Mouse (Mus musculus) Muller cell, postnatal 12 days (primary cell): ENCODE results near the gene Ovol1.

Source experiments
- DNase-seq: peaks from one replicate; pipeline ENCODE4 v3.0.0-alpha.2; 2015; ENCODE audit errors: inconsistent ontology term

The Ovol1 gene

DNA sequence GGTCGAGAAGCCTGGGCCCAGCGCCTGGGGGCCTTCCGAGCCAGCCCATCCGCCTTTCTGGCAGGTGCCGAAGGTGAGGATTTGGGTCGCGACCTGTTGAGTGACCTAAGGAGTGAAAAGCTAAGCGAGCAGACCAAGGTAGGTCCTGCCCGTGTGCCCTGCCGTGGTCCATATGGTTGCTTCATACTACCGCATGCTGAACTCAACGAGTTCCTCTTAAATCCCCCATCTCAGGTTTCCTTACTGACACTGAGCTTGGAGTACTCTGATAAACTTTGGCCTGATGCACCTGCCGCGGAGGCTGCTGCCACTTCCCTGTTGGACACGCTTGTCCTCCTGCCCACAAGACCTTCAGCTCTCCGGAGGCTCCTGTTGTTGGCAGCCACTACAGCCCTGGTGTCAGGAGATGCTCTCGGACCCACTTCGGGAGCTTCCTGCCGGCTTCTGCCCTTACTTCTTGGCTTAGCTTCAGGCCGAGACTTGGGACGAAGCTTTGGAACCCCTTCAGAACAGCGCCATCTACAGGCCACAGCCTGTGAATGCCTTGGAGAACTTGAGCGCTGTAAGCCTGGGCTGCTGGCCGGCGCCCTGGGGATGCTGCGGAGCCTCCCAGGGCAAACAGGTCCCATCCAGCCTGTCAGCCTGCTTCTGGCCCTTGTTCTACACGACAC is 8.2 kb upstream of the Ovol1 start:
- peak; percentile 79 for DNase-seq

DNA sequence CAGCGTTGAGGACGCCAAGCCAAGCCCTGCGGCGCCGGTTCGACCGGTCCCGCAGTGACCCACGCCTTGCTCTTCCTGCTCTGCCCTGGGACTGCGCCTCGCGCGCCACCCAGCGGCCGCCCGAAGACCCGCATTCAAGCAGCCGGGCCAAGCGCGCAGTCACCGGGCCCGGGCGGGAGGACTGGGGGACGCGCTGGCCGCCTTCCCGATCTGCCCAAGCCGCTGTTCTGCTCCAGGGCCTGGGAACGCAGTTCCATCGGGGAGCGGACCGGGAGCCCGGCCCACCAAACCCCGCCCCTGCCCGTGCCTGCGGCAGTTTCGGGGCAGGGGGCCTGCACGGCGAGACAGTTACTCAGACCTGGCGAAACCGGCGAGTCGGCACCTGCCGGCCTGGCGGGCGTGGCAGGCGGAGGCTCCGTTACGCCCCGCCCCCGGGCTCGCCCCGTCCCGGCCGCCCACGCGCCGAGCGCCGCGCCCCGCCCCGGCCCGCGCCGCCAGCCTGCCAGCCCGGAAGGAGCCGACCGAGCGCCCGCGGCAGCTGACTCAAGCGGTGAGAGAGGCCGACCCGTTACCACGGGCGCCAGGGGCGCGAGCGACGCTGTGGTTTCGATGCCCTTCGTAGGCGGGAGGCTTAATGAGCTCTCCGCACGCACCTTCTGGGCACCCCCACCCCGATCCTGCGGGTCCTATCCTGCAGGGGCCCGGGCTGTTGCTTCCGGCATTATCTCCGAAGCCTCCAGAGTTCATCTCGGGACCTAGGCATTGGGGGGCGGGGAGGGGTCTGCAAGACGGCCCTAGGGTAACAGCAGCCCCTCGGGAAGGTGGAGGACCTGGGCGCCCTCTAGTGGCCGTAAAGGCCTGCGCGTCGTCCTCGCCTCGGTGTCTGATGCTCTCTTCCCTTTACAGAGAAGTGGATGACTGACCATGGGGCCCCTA is 7.4 kb upstream of the Ovol1 start, which contains the start of gene Ap5b1:
Gene Ap5b1 (plus strand): TSS at position 492 of the 936 bp plus-strand sequence.
- DNase-seq: peak; percentile 95

- no peak for DNase-seq
Measured at GRCm38 (mm10) chr19:5567180-5567533, 6.7 kb upstream of the Ovol1 start.

GRCm38 (mm10) chr19:5566316-5566715 is 5.9 kb upstream of the Ovol1 start:
- DNase-seq: no peak

DNA sequence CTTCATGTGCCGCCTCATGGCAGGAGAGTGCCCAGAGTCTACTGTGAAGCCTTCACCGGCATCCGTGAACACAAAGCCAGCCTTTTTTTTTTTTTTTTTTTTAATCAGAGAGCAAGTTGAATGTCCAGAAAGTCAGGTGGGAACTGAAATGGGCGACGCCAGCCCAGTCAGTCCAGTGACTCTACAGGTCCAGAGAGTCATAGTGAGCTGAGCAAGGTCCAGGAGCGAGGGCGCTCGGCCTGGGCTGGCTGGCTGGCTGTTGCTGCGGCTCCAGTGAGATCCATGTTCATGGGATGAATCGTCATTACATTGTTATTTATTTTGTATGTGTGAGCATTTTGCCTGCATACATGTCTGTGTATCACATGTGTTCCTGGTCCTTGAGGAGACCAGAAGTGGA is 2.3 kb upstream of the Ovol1 start:
- no peak for DNase-seq

DNA sequence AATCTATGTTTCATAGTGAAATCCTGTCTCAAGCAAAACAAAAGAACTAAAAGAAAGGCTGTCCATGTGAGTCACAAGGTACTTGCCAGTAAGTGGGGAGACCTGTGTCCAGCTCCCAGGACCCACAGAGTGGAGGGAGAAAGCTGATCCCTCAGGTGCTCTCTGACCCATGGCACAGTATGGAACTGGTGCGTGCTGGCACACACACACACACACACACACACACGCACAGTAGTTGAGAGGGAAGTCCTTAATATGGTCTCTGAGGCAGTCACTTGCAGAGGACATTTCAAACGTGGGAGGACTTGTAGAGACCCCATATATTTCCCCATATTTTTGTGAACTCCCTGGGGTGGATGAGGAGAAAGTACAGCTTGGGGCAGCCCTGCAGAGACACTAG is 1.4 kb upstream of the Ovol1 start:
- DNase-seq: no peak

DNA sequence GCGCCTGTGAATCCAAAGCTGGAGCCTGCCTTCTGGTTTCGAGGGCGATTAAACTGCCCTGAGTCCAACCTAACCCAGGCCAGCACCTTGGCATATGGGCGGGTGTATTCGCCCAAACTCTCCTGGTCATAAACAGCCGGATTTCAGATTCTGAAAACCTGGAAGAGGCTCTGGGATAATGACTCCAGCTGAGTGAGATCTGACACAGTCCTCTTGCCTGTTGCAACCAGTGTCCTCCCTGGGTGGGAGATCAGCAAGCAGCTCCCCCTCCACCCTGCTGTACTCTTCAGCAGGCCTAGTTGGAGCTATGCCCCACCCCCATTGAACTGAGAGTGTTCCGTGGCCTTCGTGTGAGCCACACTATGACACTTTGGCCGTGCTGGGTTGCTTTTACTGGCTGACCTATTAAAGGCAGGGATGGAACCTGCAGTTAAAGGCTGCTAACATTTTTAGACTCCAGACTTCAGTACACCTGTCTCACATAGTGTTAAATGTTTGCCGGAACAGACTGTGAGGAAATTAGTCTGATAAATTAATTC is 875 bp upstream of the Ovol1 start:
- DNase-seq: no peak

GRCm38 (mm10) chr19:5559631-5560456 is 602 bp downstream of the Ovol1 start:
- DNase-seq: peak; percentile 15

DNA sequence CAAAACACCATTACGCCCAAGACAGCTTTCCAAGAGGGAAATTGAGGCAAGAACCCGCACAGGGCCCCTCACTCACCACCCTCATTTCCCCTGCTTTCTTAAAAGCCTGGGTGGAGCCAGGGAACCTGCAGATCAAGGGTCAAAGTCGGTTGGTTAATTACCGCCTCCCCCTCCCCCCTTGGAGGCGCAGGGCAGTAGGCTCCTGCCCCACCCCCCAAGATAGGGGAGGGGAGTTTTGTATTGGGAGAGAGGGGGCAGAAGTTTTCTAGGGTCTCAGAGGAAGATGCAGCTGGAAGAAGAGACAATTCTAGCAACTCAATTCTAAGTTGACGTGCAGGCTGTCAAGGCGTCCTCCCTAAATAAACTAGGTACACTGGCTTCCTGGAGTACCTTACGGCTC is 1.2 kb downstream of the Ovol1 start:
- no peak for DNase-seq

DNA sequence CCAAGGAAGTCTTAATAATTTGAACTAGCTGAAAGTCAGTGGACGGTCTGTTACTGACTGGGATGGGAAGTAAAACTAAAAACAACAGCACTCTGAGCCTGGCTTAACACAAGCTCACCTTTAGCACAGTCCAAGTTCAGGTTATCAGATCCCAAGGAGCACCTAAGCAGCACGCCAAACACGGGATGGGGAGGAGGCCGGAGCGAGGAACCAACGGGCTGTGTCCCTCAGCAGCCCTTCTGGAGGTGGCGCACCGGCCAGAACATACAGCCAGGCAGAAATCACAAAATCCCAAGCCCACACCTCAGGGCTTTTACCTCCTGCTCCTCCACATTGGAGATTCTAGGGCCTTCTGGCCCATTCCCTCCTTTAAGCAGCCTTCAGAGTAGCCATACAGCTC is 1.7 kb downstream of the Ovol1 start:
- no peak for DNase-seq

GRCm38 (mm10) chr19:5558169-5558568 is 2.3 kb downstream of the Ovol1 start:
- no peak for DNase-seq

- DNase-seq: no peak
Measured at GRCm38 (mm10) chr19:5554212-5554611, 6.2 kb downstream of the Ovol1 start.

DNA sequence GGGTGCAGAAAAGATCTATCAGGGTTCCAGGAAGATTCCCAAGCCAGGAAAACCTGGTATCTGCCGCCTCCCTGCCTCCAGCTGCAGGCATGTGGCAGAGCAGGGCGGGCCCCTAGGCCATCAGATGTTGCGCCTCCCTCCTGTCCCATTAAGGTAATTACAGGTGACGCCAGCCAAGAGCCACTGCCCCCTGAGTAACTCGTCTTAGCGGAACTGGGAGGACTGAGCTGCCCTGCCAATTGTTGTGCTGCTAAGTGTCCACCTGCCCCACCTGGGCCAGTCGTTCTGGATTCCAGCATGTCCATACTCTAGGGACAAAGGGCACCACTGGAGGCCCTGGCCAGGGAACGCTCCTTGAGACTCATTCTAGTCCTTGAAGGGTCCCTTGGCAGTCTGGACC is 6.6 kb downstream of the Ovol1 start:
- DNase-seq: no peak

- no peak for DNase-seq
Measured at GRCm38 (mm10) chr19:5547471-5548056, 12.9 kb downstream of the Ovol1 start.

- DNase-seq: no peak
Measured at GRCm38 (mm10) chr19:5544031-5544430, 16.4 kb downstream of the Ovol1 start.

- DNase-seq: no peak
Measured at GRCm38 (mm10) chr19:5543362-5543761, 17.1 kb downstream of the Ovol1 start.

DNA sequence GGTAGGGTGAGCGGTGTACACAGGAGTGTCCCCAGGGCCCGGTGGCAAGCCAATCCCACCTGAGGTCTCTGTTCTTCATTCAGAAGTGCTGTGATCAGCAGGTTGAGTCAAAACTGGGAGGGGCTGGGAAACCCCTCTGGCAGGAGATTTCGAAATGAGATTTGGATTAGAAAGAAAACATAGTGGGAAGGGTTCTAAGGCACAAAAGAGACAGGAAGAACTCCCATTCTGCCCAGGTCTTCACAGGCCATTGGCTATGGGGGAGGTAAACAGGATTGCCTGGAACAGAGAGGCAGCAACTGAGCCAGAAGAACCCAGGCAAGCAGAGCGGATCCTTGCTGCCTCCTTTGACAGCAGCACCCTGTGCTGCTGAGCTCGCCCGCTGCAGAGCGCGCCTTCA is 21.7 kb downstream of the Ovol1 start:
- no peak for DNase-seq

DNA sequence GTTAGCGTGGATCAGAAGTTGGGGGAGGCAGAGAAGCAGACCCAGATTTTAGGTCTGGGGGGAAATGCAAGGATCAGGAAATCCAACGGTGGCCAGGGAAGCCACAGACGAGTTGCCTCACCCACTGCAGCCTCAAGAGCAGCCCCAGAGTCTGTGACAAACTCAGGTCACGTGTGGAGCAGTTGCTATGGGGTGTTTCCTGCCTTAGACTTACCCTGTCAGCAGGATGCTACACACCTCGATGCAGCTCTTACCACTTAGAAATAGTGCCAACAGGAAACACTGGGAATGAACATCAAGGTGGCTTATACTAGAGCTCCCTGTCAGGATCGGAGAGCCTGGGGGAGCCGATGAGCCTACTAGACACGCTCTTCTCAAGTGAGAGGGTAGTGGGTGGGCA is 27.9 kb downstream of the Ovol1 start:
- DNase-seq: no peak

- no peak for DNase-seq
Measured at GRCm38 (mm10) chr19:5530138-5530524, 30.3 kb downstream of the Ovol1 start.

DNA sequence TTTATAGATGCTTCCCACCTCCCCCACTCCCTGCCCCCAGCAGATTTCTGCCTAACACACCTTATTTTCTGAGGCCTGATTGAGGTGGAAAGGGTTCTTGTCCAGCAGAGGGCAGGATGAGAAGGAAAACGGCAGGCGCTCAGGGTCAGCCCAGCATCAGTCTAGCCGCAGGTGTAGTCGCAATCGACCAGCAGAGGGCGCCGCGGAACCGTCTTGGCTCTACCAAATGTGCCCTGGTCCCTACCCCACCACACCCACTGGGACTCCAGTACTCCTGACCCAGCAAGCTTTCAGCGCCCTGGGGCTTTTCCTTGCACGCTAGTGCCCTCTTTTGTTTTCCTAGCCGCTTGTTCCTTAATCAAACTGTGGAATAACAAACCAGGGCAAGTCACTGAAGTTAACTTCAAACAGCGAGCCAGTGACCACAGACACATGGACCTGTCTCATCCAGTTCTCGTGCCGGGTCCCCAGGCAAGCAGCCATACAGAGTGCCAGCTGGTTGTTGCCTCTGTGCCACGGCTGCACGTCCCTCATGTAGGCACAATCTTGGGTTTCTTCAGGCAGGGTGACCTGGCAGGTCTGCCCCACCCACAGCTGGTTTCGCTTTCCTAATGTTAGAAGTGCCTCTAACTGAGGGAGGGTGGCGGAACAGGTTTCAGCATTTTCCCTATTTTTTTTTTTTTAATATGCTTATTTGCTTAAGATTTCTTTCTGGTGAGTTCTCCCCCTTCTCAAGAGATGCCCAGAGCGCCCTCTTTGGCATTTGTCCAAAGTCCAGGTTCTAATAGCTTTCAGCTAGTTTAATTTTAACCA is 30.9 kb downstream of the Ovol1 start:
- peak; percentile 94 for DNase-seq

DNA sequence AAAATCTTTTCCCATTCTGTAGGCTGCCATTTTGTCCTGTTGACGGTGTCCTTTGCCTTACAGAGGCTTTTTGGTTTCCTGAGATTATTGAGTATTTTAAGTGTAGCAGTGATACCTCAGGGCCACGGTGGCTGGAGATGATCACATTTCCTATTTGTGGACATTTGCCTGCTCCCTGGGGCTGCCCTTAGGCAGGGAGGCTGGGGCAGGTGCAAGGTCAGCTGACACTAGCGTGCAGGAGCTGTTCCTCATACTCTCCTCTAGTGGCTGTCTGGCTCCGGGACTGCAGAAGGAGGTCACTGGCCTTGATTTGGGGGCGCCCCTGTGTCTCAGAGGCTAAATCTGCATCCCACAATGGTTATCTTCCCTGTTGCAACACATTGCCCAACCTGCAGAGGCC is 35.2 kb downstream of the Ovol1 start:
- DNase-seq: no peak
